Mouse (Mus musculus) cerebellum, postnatal 14 days (tissue): ENCODE data around the gene Orm2.

Source experiments
- DNase-seq, 2 experiments: peaks; one replicate each; pipeline ENCODE4 v3.0.0; 2021; ENCODE audit warnings: mixed read lengths in 2 of 2

Orm2 gene

GRCm38 (mm10) chr4:63408247-63408646 lies 46.0 kb downstream of the Orm2 start:
- peak; percentile 61 to 64 for DNase-seq

GRCm38 (mm10) chr4:63408649-63409048 lies 46.4 kb downstream of the Orm2 start:
- DNase-seq, result peak; percentile 62 to 72

GRCm38 (mm10) chr4:63409317-63409907 lies 47.2 kb downstream of the Orm2 start:
- DNase-seq, result no peak

GRCm38 (mm10) chr4:63409908-63410582 lies 47.8 kb downstream of the Orm2 start:
- DNase-seq, result peak; percentile 56 to 57

- peak; percentile 93 to 96 for DNase-seq
These were observed 48.3 kb downstream of the Orm2 start for GRCm38 (mm10) chr4:63410583-63410934.

GRCm38 (mm10) chr4:63411222-63411621 lies 49.0 kb downstream of the Orm2 start:
- DNase-seq, result no peak

- no peak for DNase-seq
These were observed 52.7 kb downstream of the Orm2 start for GRCm38 (mm10) chr4:63414951-63415350.
